Mouse (Mus musculus): ENCODE results near the gene Tpm1. TPM values are rescaled to one million over a fixed set of nuclear protein-coding genes. Genes with fewer than 3 reads are reported as not detected.

Tpm1 gene
- 131 and 133 TPM in 2 replicates for total RNA-seq (2014; rRNA removed)
- 120 and 134 TPM in 2 replicates for polyA plus RNA-seq (2015; fragmentation: Nextera tagmentation; extraction: Ambion mirVana)

GRCm38 (mm10) chr9:67049086-67049824 lies at the start of gene Tpm1:
Gene Tpm1 (minus strand): TSS chr9:67049406.
- Histone ChIP-seq H3K9me3 (ENCODE audit: low read length) (no peaks in the 10 kb centered on the region), H3K27me3 (ENCODE audit: insufficient read depth, low read length) (peaks cover 33% of the 10 kb centered on the region), H3K4me3 (ENCODE audit: low read depth, low read length) (peak within 1 kb of the TSS; percentile 47), H3K4me1 (ENCODE audit: insufficient read depth) (peaks cover 19% of the 10 kb centered on the region), H3K36me3 (ENCODE audit: insufficient read depth) (no peaks in the 10 kb centered on the region), H3K4me2 (ENCODE audit: low read depth) (peak within 1 kb of the TSS; percentile 95), H3K9ac (peak within 1 kb of the TSS; percentile 50), H3K27ac (ENCODE audit: low read depth, low read length) (no peak within 1 kb of the TSS)
- no peak for TF ChIP-seq CTCF (IDR thresholded peaks at IDR 0.05; ENCODE audit: low read depth)
- peak; percentile 51 for DNase-seq
- peak; percentile 42 for ATAC-seq
- WGBS = 3% methylated on average over 51 of the region's 51 CpGs

DNA sequence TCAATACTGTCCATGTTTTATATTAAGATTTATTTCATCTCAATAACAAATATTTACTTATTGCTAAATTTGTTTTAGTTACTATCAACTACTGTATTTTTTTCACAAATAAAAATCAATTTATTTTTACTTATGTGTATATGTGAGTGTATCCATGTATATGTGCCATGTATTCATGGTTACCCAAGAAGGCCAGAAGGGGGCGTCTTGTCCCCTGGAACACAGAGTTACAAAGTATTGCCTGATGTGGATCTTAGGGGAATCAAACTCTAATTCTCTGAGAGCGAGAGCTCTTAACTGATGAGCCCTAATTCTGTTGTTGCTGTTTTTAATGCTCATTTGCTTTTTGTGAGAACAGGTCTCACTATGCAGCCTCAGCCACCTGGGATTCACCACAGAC lies 45.2 kb upstream of the Tpm1 start:
- 98% methylated on average over 2 of the region's 2 CpGs for WGBS
- H3K4me1 ChIP-seq (ENCODE audit: insufficient read depth) = no peaks in the 10 kb centered on the region
- no peak overlapping the region for H3K4me3 ChIP-seq (ENCODE audit: low read depth, low read length)
- no peak overlapping the region for H3K4me2 ChIP-seq (ENCODE audit: low read depth)
- no peaks in the 10 kb centered on the region for H3K27me3 ChIP-seq (ENCODE audit: insufficient read depth, low read length)
- TF ChIP-seq CTCF (IDR thresholded peaks at IDR 0.05; ENCODE audit: low read depth) = no peak
- DNase-seq (no peak), ATAC-seq (no peak)
- no peak overlapping the region for H3K27ac ChIP-seq (ENCODE audit: low read depth, low read length)
- H3K9me3 ChIP-seq (ENCODE audit: low read length) = no peaks in the 10 kb centered on the region
- H3K36me3 ChIP-seq (ENCODE audit: insufficient read depth) = no peaks in the 10 kb centered on the region
- H3K9ac ChIP-seq = no peak overlapping the region

DNA sequence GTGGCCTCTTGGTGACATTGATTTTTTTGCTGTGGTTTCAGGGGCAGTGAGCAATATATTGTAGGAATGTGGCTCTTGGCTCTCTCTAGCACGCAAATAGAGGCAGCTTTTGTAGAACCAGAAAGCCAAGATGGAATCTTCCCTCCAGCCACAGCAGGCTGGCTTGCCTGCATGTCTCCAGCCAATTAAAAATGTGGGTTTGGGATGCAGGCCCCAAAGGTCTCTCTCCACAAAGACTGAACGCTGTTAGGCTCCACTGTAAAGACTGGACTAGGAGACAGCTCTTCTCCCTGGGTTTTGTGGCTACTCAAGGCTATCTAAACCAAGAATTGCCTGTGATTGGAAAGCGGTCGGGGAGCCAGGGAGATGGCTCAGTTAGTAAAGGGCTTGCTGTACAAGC lies 43.0 kb upstream of the Tpm1 start:
- 76% methylated on average over 4 of the region's 4 CpGs for WGBS
- DNase-seq (no peak), ATAC-seq (no peak)
- no peak overlapping the region for H3K4me2 ChIP-seq (ENCODE audit: low read depth)
- H3K27me3 ChIP-seq (ENCODE audit: insufficient read depth, low read length) = no peaks in the 10 kb centered on the region
- H3K27ac ChIP-seq (ENCODE audit: low read depth, low read length) = no peak overlapping the region
- no peaks in the 10 kb centered on the region for H3K9me3 ChIP-seq (ENCODE audit: low read length)
- TF ChIP-seq CTCF (IDR thresholded peaks at IDR 0.05; ENCODE audit: low read depth) = no peak
- H3K36me3 ChIP-seq (ENCODE audit: insufficient read depth) = no peaks in the 10 kb centered on the region
- no peak overlapping the region for H3K9ac ChIP-seq
- no peak overlapping the region for H3K4me3 ChIP-seq (ENCODE audit: low read depth, low read length)
- H3K4me1 ChIP-seq (ENCODE audit: insufficient read depth) = no peaks in the 10 kb centered on the region

- ATAC-seq = no peak
- no peaks in the 10 kb centered on the region for H3K4me1 ChIP-seq (ENCODE audit: insufficient read depth)
- no peaks in the 10 kb centered on the region for H3K36me3 ChIP-seq (ENCODE audit: insufficient read depth)
- no peak overlapping the region for H3K4me3 ChIP-seq (ENCODE audit: low read depth, low read length)
- no peaks in the 10 kb centered on the region for H3K9me3 ChIP-seq (ENCODE audit: low read length)
- no peak for TF ChIP-seq CTCF (IDR thresholded peaks at IDR 0.05; ENCODE audit: low read depth)
- no peak for DNase-seq
- WGBS = 64% methylated on average over 7 of the region's 7 CpGs
- H3K27me3 ChIP-seq (ENCODE audit: insufficient read depth, low read length) = no peaks in the 10 kb centered on the region
- no peak overlapping the region for H3K9ac ChIP-seq
- no peak overlapping the region for H3K27ac ChIP-seq (ENCODE audit: low read depth, low read length)
- H3K4me2 ChIP-seq (ENCODE audit: low read depth) = no peak overlapping the region
Observed at GRCm38 (mm10) chr9:67091598-67091997, 42.4 kb upstream of the Tpm1 start.

- TF ChIP-seq CTCF (IDR thresholded peaks at IDR 0.05; ENCODE audit: low read depth) = no peak
- H3K4me3 ChIP-seq (ENCODE audit: low read depth, low read length) = no peak overlapping the region
- ATAC-seq (no peak), DNase-seq (no peak)
- H3K4me2 ChIP-seq (ENCODE audit: low read depth) = no peak overlapping the region
- H3K4me1 ChIP-seq (ENCODE audit: insufficient read depth) = no peaks in the 10 kb centered on the region
- H3K9me3 ChIP-seq (ENCODE audit: low read length) = no peaks in the 10 kb centered on the region
- WGBS = 94% methylated on average over 11 of the region's 11 CpGs
- H3K27ac ChIP-seq (ENCODE audit: low read depth, low read length) = no peak overlapping the region
- no peaks in the 10 kb centered on the region for H3K36me3 ChIP-seq (ENCODE audit: insufficient read depth)
- H3K9ac ChIP-seq = no peak overlapping the region
- H3K27me3 ChIP-seq (ENCODE audit: insufficient read depth, low read length) = no peaks in the 10 kb centered on the region
Observed at GRCm38 (mm10) chr9:67091151-67091550, 41.9 kb upstream of the Tpm1 start.

- Histone ChIP-seq H3K9ac (no peak overlapping the region), H3K36me3 (ENCODE audit: insufficient read depth) (no peaks in the 10 kb centered on the region), H3K9me3 (ENCODE audit: low read length) (no peaks in the 10 kb centered on the region), H3K4me3 (ENCODE audit: low read depth, low read length) (no peak overlapping the region), H3K27me3 (ENCODE audit: insufficient read depth, low read length) (no peaks in the 10 kb centered on the region), H3K27ac (ENCODE audit: low read depth, low read length) (no peak overlapping the region), H3K4me1 (ENCODE audit: insufficient read depth) (no peaks in the 10 kb centered on the region), H3K4me2 (ENCODE audit: low read depth) (no peak overlapping the region)
- no peak for ATAC-seq
- 83% methylated on average over 1 of the region's 1 CpGs for WGBS
- no peak for TF ChIP-seq CTCF (IDR thresholded peaks at IDR 0.05; ENCODE audit: low read depth)
- no peak for DNase-seq
Observed at GRCm38 (mm10) chr9:67090633-67091045, 41.4 kb upstream of the Tpm1 start.

DNA sequence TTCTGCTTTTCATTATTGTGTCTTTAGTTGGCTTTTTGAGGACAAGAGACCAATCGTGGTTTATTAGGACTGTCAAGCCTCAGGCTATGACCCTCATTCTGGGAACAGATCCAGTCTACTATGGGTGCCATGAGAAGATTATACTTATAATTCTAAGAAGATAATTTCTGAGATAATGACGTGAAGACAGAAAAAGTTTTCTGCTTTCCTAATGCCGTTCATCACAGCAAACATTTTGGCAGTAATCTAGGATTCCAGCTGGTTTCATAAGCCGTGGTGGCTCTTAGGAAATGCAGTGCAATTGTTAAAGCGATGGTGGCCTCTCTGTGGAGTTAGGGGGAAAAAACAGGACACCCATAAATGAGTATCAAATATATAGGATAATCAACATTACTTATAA lies 40.0 kb upstream of the Tpm1 start:
- H3K4me3 ChIP-seq (ENCODE audit: low read depth, low read length) = no peak overlapping the region
- H3K27ac ChIP-seq (ENCODE audit: low read depth, low read length) = no peak overlapping the region
- ATAC-seq = no peak
- no peaks in the 10 kb centered on the region for H3K27me3 ChIP-seq (ENCODE audit: insufficient read depth, low read length)
- DNase-seq = no peak
- 68% methylated on average over 5 of the region's 5 CpGs for WGBS
- H3K9me3 ChIP-seq (ENCODE audit: low read length) = no peaks in the 10 kb centered on the region
- no peaks in the 10 kb centered on the region for H3K36me3 ChIP-seq (ENCODE audit: insufficient read depth)
- H3K9ac ChIP-seq = no peak overlapping the region
- H3K4me1 ChIP-seq (ENCODE audit: insufficient read depth) = no peaks in the 10 kb centered on the region
- no peak overlapping the region for H3K4me2 ChIP-seq (ENCODE audit: low read depth)
- TF ChIP-seq CTCF (IDR thresholded peaks at IDR 0.05; ENCODE audit: low read depth) = no peak

All from forebrain, postnatal 0 days (tissue).